Mouse (Mus musculus): ENCODE results near the gene Atp13a3. TPM values are rescaled to one million over a fixed set of nuclear protein-coding genes. Genes with fewer than 3 reads are reported as not detected.

The Atp13a3 gene
- total RNA-seq, 2 experiments from 2014 or later, result 71.3 to 73.7 TPM

DNA sequence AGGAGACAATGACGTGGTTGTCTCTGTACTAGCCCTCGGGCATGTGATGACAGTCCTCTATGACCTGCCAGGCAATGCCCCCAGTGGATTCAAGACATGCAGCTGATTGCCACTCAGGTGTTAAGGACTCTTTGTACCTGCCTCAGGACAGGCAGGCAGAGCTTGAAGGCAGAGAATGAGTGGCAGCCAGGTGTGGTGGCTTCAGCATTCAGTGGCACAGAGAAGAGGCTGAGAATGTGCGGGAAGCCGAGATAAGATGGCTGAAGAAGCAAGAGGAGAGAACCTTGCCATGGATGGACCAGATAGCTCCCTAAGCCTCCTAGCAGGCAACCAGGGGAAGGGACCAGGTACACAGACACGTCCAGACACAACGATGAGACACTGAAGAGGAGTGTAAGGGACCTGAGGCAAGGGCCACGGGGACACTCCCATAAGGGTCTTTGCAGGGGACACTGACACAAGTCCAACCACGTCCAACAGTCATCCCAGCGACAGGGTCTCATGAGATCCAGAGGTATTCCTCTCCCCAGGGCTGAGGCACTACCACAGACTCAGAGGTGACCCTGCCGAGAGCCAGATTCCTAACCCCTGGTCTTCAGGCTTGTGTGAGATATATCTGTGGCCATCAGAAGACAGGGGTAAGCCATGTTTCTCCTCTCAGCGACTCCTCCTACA, 109.0 kb downstream of the Atp13a3 start:
- H3K4me3 ChIP-seq, result no peak overlapping the region
- intact Hi-C loops (cut with DNase I), result no loop called here
- no peak for DNase-seq (ENCODE audit: extremely low spot score in 1 of 2, low spot score in 2 of 2)
- TF ChIP-seq CTCF (IDR thresholded peaks at IDR 0.05), result no peak
- no peak overlapping the region for H3K27ac ChIP-seq

DNA sequence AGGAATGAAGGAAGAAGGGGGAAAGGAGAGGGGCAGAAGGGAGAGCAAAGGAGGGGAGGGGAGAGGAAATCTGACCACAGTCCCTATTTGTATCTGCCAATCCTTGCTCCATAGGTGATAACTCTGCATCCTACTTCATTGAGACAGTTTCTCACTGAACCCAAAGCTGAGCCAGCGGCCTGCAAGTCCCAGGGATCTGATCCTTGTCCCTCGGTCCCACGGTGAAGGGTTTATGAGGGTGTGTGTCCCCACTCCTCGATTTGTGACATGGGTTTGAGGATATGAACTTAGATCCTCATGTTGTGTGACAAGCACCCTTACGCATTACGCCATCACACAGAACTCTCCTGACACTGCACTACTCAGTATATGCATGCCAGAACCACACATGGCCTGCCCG, 110.7 kb downstream of the Atp13a3 start:
- no peak for TF ChIP-seq CTCF (IDR thresholded peaks at IDR 0.05)
- intact Hi-C loops (cut with DNase I), result no loop called here
- H3K27ac ChIP-seq, result no peak overlapping the region
- no peak for DNase-seq (ENCODE audit: extremely low spot score in 1 of 2, low spot score in 2 of 2)
- no peak overlapping the region for H3K4me3 ChIP-seq

DNA sequence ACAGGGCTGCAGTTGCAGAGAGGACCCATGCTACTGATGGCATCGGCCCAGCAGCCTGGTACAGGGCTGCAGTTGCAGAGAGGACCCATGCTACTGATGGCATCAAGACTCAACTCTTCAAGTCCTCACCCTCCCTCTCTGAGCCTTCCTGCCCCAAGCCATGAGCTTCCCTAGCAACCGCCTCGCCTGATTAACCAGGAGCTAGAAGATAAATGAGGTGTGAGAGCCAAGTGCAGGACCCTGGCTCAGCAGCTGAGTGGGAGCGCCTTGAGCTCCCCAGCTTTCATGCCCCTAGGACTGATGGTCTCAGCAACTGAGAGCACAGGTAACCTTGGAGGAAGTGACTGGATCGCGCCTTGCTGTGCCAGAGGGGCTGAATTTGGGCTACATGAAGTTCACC, 115.3 kb downstream of the Atp13a3 start:
- intact Hi-C loops (cut with DNase I), result no loop called here
- Histone ChIP-seq H3K27ac (no peak overlapping the region), H3K4me3 (no peak overlapping the region)
- no peak for TF ChIP-seq CTCF (IDR thresholded peaks at IDR 0.05)
- no peak for DNase-seq (ENCODE audit: extremely low spot score in 1 of 2, low spot score in 2 of 2)

DNA sequence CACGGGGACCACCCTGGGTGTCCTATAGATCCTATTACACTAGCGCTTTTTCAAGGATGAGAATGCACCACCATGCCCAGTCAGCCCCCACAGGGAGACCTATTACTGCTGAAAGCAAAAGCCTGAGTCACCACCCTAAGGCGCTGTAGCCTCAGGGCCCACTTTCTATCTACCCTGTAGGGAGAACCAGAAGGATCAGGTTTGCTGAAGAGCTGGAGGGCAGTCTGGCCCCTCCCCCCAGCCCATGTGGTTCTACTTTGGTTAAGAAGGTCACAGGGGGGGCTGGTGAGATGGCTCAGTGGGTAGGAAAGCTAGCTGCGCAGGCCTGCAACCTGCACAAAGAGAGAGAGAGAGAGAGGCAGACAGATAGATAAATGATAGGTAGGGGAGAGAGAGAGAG, 120.1 kb downstream of the Atp13a3 start:
- Histone ChIP-seq H3K4me3 (no peak overlapping the region), H3K27ac (no peak overlapping the region)
- intact Hi-C loops (cut with DNase I), result no loop called here
- no peak for DNase-seq (ENCODE audit: extremely low spot score in 1 of 2, low spot score in 2 of 2)
- no peak for TF ChIP-seq CTCF (IDR thresholded peaks at IDR 0.05)

DNA sequence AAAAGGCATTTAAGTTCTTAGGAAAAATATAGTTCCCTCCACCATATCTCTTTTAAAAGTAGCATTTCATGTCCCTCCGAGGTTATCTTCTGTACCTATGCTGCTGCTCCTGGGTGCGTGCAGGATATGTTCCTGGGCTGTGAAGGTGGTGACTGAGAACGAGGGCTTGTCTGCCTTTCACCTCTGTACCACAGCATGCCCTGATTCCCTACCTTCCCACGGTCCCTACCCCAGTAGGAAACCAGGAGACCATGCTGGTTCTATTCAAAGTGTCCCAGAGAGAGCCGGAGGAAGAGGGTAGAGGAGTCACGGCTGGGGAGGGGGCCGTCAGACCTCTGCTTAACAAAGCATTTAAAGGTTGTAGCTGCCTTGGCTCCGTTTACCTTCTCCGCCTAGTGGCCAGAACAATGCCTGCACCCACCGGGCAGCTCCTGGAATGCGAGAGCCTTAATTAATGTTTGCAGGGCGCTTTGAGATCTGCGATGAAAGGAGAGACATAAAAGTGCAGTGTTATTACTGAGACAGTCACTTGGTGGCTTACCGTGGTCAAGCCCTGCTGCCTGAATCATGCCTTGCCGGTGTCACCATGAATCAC, 121.9 kb downstream of the Atp13a3 start:
- Histone ChIP-seq H3K27ac (no peak overlapping the region), H3K4me3 (no peak overlapping the region)
- intact Hi-C loops (cut with DNase I), result no loop called here
- TF ChIP-seq CTCF (IDR thresholded peaks at IDR 0.05), result peak; percentile 64
- no peak for DNase-seq (ENCODE audit: extremely low spot score in 1 of 2, low spot score in 2 of 2)

DNA sequence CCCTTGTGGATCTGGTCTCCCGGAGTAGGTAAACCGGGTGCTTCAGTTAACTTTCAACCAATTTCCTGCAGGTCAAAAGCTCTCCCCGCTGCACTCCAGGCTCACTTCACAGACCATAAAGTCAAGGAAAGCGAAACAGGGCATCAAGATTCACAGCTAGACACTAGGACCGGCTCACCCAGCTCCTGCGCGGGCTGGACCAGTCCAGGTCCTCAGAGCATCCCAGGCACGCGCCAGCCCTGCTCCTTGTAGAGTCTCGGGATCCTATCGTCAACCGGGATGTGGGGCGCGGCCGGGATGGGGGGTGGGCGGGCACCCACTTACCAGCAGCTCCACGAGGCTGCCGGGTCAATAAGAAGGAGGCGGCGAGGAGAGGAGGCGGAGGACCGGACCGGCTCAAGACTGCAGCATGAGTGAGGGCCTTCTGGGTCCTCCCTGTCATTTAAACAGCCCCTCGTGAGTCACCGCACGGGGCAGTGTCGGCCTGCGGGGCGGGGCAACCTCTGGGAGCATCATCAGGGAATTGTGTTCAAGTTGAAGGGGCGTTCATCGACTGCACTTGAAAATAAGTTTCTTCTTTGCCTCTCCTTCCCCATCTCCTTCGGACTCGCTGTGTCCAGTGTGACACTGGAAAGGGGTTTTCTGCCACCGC, 122.8 kb downstream of the Atp13a3 start, which contains the start of gene Lrrc15:
TSS of gene Lrrc15 (minus strand) at position 413 of the 652 bp plus-strand sequence.
- no peak within 1 kb of the TSS for H3K27ac ChIP-seq
- intact Hi-C loops (cut with DNase I), result no loop called here
- no peak within 1 kb of the TSS for H3K4me3 ChIP-seq
- DNase-seq (ENCODE audit: extremely low spot score in 1 of 2, low spot score in 2 of 2), result no peak
- TF ChIP-seq CTCF (IDR thresholded peaks at IDR 0.05), result peak; percentile 5; the same call in 1 of the 2 replicates

DNA sequence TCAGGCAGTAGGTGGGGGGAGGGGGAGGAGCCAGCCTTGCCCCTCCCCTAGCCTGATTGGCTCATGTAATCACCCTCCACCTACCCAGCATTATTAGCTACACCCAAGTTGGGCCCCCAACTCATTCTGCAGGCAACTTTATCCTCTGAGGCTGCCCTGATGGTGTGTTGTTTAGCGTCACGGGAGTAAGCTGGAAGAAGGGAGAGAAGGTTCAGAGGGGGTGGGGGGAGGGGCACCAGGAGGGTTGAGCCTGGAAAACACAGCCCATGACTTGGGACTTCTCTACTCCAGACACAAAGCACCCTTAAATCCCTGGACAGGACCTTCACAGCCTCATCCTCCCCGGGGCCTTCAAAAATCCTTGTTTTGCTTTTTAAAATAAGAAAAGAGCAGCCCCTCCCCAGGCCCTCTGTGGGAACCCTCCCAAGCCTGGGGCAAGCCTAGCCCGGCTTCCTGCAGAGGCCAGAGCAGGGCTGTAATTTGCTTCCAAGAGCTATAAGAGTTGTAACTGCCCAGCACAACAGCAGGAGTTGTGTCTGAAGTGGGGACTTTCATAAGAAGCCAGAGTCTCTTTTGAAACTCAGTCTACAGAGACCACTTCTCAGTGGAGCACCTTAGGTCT, 125.0 kb downstream of the Atp13a3 start:
- no peak for TF ChIP-seq CTCF (IDR thresholded peaks at IDR 0.05)
- DNase-seq (ENCODE audit: extremely low spot score in 1 of 2, low spot score in 2 of 2), result no peak
- no peak overlapping the region for H3K4me3 ChIP-seq
- no peak overlapping the region for H3K27ac ChIP-seq
- intact Hi-C loops (cut with DNase I), result no loop called here

DNA sequence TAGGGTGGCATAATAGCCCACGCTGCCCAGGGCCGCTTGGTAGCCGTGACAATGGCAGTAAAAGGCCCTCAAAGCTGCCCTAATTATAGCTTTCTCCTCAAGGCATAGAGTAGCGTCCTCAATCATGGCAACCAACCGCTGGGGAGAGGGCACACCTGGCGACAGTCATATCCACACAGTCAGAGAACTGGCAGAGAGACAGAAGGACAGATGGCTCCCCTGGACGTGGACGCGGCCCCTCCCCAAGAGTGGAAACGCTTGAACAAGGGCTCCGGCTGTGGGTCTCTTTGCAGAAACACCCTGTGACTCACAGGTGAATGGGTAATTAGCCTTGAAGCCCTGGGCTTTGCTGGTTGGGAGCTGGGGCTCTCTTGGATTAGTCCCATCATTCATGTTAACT, 127.4 kb downstream of the Atp13a3 start:
- DNase-seq (ENCODE audit: extremely low spot score in 1 of 2, low spot score in 2 of 2), result no peak
- H3K27ac ChIP-seq, result no peak overlapping the region
- H3K4me3 ChIP-seq, result no peak overlapping the region
- intact Hi-C loops (cut with DNase I), result no loop called here
- no peak for TF ChIP-seq CTCF (IDR thresholded peaks at IDR 0.05)

DNA sequence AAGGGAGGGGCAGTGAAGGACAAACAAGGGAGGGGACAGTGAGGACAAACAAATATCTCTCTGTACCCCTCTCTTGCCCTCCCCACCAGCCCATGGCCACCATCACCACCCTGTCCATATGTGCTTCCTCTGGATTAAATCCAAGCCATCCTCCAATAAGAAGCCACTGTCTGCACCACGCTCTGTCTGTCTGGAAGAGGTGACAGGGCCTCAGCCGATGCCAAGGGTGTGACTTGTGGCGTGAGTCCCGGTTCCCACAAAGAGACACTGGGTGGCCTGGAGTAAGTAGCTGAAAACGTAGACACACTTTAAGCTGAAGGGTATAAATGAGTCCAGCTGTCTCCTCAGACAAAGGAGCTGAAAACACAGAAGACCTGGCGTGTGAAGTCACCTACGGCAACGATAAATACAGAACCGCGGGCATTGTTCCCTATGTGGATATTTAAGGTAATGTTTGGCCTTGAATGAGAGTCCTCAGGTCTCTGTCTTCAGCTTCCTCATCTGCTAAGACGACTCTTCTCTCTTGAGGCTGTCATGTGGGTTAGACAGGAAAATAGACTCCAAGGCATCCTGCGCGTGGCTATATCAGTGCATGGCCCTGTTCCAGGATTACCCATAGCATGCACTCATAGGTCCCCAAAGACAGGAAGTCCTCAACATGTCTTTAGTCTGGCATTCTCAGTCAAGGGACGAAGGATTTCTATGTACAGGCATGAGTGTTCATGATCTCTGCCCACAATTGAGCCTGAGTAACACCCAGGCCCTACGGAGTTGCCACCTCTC, 130.0 kb downstream of the Atp13a3 start:
- no peak overlapping the region for H3K27ac ChIP-seq
- no peak for TF ChIP-seq CTCF (IDR thresholded peaks at IDR 0.05)
- H3K4me3 ChIP-seq, result no peak overlapping the region
- DNase-seq (ENCODE audit: extremely low spot score in 1 of 2, low spot score in 2 of 2), result no peak
- intact Hi-C loops (cut with DNase I), result no loop called here

DNA sequence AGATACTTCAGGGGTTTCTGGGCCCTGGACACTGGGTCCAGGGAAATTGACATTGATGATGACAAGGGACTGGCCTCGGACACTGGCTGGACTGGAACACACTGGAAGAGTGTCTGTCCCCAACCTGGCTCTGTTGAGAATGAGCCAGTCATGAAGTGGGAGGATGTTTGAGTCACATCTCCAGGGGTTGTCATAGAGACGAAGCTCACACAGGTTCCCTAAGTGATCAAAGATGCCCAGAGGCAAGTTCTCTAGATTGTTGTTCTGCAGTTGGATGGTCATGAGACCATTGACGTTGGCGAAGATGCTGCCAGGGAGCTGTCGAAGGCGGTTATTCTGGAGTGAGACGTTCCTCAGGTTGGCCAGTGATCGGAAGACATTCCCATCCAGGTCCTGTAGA, 132.7 kb downstream of the Atp13a3 start:
- no peak for DNase-seq (ENCODE audit: extremely low spot score in 1 of 2, low spot score in 2 of 2)
- intact Hi-C loops (cut with DNase I), result no loop called here
- Histone ChIP-seq H3K4me3 (no peak overlapping the region), H3K27ac (no peak overlapping the region)
- TF ChIP-seq CTCF (IDR thresholded peaks at IDR 0.05), result no peak

DNA sequence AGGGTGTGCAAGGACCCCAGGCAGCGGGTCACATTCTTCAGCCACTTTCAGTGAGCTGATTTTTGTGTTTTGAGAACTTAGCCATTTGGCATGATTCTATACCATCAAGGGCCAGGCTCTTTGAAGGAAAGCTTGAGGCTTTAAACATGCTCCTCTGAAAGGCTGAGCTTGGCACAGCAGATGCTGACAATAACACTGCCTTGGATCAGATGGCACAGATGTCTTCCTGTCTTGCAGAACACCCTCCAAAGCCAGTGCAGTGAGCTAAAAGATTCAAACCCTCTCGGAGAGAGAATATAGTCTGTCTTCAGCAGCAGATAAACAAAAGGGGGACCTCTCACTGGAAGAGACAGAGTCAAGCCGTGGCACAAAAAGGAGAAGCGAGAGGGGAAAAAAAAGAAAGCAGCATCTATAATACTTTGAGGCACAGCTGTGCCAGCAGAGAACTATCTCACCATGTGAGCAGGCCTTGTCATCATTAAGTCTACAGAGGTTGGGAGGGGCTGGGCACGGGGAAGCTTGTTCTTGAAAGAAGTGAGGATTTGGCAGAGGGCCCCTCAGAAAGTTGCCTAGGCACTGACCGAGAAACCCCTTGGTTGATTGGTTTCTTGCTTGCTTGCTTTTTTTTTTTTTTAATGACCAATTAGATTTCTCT, 133.7 kb downstream of the Atp13a3 start:
- no peak overlapping the region for H3K4me3 ChIP-seq
- DNase-seq (ENCODE audit: extremely low spot score in 1 of 2, low spot score in 2 of 2), result no peak
- intact Hi-C loops (cut with DNase I), result no loop called here
- H3K27ac ChIP-seq, result peak overlapping the region; percentile 44; the same call in 1 of the 2 replicates
- no peak for TF ChIP-seq CTCF (IDR thresholded peaks at IDR 0.05)

Measured in left cerebral cortex, adult 2 months (tissue).